Mouse (Mus musculus): Measurements from ENCODE around the gene Hist1h2bc. TPM values are rescaled to one million over a fixed set of nuclear protein-coding genes. Genes with fewer than 3 reads are reported as not detected.
A peak's percentile ranks its signal among the peaks of the same experiment; 100 is the strongest.

Hist1h2bc gene
- polyA plus RNA-seq, 1 experiment from 2014 or later, result 26.1 TPM

DNA sequence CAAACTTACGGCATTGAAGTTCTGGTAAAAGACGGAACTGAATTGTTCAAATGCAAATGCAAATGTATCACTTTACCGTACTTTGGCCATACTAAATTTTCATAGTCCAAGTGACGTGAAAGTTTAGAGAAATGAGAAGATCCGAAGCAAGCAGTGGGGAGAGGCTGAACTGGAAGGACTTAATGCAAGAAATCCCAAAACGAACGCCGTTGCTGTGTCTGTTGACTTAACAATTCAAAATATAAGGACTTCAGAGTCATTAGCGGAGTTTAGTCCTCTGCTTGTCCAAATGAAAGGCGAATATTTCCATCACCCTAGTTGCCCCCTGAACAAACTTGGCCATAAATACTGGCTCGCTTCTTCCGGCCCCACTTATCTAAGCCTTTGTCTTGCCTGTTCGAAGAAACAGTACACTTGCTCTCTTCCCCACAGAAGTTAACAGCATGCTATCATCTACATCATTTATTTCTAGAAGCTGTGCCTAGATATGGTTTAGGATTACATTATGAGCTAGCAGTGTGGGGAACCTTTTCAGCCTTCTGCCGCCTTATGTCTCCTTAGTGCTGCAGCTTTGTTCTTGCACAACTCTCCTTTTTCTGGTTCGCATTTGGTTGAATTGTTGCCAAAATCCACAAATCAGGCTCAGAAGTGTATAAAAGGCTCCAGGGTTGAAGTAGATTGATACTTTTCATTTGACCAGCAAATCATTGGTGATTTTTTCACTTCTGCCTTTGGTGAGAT, 1.3 kb downstream of the Hist1h2bc start:
- no peak for ATAC-seq (ENCODE audit: low FRiP score)
- DNase-seq (ENCODE audit: low spot score), result peak; percentile 56
- Histone ChIP-seq H3K4me2 (replicated peaks; ENCODE audit: low read depth, low read length) (peak overlapping the region; percentile 76), H3K9me3 (ENCODE audit: control insufficient read depth, low read length) (no peaks in the 10 kb centered on the region), H3K4me3 (ENCODE audit: low read depth, low read length) (peak overlapping the region; percentile 43), H3K36me3 (ENCODE audit: control insufficient read depth, insufficient read depth, low read length) (no peaks in the 10 kb centered on the region), H3K4me1 (replicated peaks; ENCODE audit: control insufficient read depth, insufficient read depth, low read length) (peaks cover 2% of the 10 kb centered on the region; the same call in 1 of the 2 replicates), H3K9ac (ENCODE audit: low read depth, low read length) (peak overlapping the region; percentile 66), H3K27me3 (ENCODE audit: control insufficient read depth, insufficient read depth, low read length) (no peaks in the 10 kb centered on the region), H3K27ac (ENCODE audit: low read depth, low read length) (peak overlapping the region; percentile 95)
- WGBS, result 18% methylated on average over 15 of the region's 15 CpGs

DNA sequence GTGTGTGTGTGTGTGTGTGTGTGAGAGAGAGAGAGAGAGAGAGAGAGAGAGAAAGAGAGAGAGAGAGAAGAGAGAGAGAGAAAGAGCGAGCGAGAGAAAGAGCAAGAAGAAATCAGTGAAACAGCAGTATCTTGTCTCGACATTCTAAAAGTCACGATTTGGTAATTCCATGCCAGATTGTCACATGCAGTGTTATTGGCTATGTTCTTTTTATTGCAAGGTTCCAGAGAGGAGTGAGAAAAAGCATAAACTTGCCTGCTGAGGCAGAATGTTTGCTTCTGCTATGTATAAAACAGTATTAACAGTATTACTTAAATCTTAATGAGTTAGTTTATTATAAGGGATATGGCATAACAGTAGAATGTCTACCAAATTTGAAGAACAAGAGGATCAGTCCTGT, 2.0 kb downstream of the Hist1h2bc start:
- H3K27me3 ChIP-seq (ENCODE audit: control insufficient read depth, insufficient read depth, low read length), result no peaks in the 10 kb centered on the region
- peak overlapping the region; percentile 43 for H3K4me3 ChIP-seq (ENCODE audit: low read depth, low read length)
- peak overlapping the region; percentile 66; the same call in 1 of the 2 replicates for H3K9ac ChIP-seq (ENCODE audit: low read depth, low read length)
- DNase-seq (ENCODE audit: low spot score) (no peak), ATAC-seq (ENCODE audit: low FRiP score) (no peak)
- H3K9me3 ChIP-seq (ENCODE audit: control insufficient read depth, low read length), result no peaks in the 10 kb centered on the region
- H3K27ac ChIP-seq (ENCODE audit: low read depth, low read length), result peak overlapping the region; percentile 95
- 70% methylated on average over 4 of the region's 4 CpGs for WGBS
- peaks cover 2% of the 10 kb centered on the region; the same call in 1 of the 2 replicates for H3K4me1 ChIP-seq (replicated peaks; ENCODE audit: control insufficient read depth, insufficient read depth, low read length)
- peak overlapping the region; percentile 76 for H3K4me2 ChIP-seq (replicated peaks; ENCODE audit: low read depth, low read length)
- no peaks in the 10 kb centered on the region for H3K36me3 ChIP-seq (ENCODE audit: control insufficient read depth, insufficient read depth, low read length)

- no peak for ATAC-seq (ENCODE audit: low FRiP score)
- 90% methylated on average over 4 of the region's 4 CpGs for WGBS
- H3K27ac ChIP-seq (ENCODE audit: low read depth, low read length), result no peak overlapping the region
- no peak overlapping the region for H3K4me2 ChIP-seq (replicated peaks; ENCODE audit: low read depth, low read length)
- H3K4me3 ChIP-seq (ENCODE audit: low read depth, low read length), result no peak overlapping the region
- peaks cover 2% of the 10 kb centered on the region; the same call in 1 of the 2 replicates for H3K4me1 ChIP-seq (replicated peaks; ENCODE audit: control insufficient read depth, insufficient read depth, low read length)
- no peak for DNase-seq (ENCODE audit: low spot score)
- no peaks in the 10 kb centered on the region for H3K9me3 ChIP-seq (ENCODE audit: control insufficient read depth, low read length)
- no peak overlapping the region for H3K9ac ChIP-seq (ENCODE audit: low read depth, low read length)
- no peaks in the 10 kb centered on the region for H3K36me3 ChIP-seq (ENCODE audit: control insufficient read depth, insufficient read depth, low read length)
- no peaks in the 10 kb centered on the region for H3K27me3 ChIP-seq (ENCODE audit: control insufficient read depth, insufficient read depth, low read length)
These were observed 3.2 kb downstream of the Hist1h2bc start for GRCm38 (mm10) chr13:23687181-23687580.

DNA sequence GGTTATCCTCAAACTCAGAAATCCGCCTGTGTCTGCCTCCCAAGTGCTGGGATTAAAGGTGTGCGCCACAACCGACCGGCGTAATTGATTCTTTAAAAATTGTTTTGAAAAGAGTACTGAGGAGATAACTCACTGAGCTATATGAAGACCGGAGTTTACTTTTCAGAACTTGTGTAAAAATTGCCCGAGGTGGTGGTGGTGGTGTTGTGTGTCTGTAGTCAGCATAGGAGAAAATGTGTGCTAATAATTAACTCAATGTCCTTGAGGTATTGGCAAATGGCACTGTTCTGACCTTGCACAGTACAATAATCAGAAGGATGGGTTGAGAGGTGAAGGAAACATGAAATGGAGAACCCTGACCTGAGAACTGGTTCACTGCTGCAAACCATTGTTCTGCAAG, 3.9 kb downstream of the Hist1h2bc start:
- H3K27me3 ChIP-seq (ENCODE audit: control insufficient read depth, insufficient read depth, low read length), result no peaks in the 10 kb centered on the region
- no peak overlapping the region for H3K4me2 ChIP-seq (replicated peaks; ENCODE audit: low read depth, low read length)
- no peak for ATAC-seq (ENCODE audit: low FRiP score)
- H3K9ac ChIP-seq (ENCODE audit: low read depth, low read length), result no peak overlapping the region
- H3K9me3 ChIP-seq (ENCODE audit: control insufficient read depth, low read length), result no peaks in the 10 kb centered on the region
- no peak for DNase-seq (ENCODE audit: low spot score)
- H3K36me3 ChIP-seq (ENCODE audit: control insufficient read depth, insufficient read depth, low read length), result no peaks in the 10 kb centered on the region
- no peaks in the 10 kb centered on the region for H3K4me1 ChIP-seq (replicated peaks; ENCODE audit: control insufficient read depth, insufficient read depth, low read length)
- H3K27ac ChIP-seq (ENCODE audit: low read depth, low read length), result no peak overlapping the region
- H3K4me3 ChIP-seq (ENCODE audit: low read depth, low read length), result no peak overlapping the region
- 94% methylated on average over 7 of the region's 7 CpGs for WGBS

DNA sequence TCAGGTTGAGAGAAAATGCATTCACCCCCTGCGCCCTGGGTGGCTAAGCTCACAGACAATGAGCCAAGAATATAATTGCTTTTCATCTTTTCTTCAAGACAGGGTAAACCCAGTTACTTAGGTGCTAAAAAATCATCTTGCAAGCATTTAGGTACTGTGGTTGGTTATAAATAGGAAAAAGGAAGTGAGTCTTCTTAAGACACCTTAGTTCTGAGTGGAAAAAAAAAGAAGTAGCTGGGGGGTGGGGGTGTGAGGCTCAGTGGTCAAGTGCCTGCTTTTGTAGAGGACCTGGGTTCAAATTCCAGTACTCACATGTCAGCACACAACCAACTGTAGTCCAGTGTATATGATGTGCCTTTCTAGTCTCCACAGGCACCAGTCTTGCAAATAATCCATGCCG, 5.0 kb downstream of the Hist1h2bc start:
- Histone ChIP-seq H3K4me1 (replicated peaks; ENCODE audit: control insufficient read depth, insufficient read depth, low read length) (no peaks in the 10 kb centered on the region), H3K4me2 (replicated peaks; ENCODE audit: low read depth, low read length) (no peak overlapping the region), H3K4me3 (ENCODE audit: low read depth, low read length) (no peak overlapping the region), H3K36me3 (ENCODE audit: control insufficient read depth, insufficient read depth, low read length) (no peaks in the 10 kb centered on the region), H3K9ac (ENCODE audit: low read depth, low read length) (no peak overlapping the region), H3K27ac (ENCODE audit: low read depth, low read length) (no peak overlapping the region), H3K9me3 (ENCODE audit: control insufficient read depth, low read length) (no peaks in the 10 kb centered on the region), H3K27me3 (ENCODE audit: control insufficient read depth, insufficient read depth, low read length) (no peaks in the 10 kb centered on the region)
- ATAC-seq (ENCODE audit: low FRiP score) (no peak), DNase-seq (ENCODE audit: low spot score) (no peak)
- 97% methylated on average over 2 of the region's 2 CpGs for WGBS

GRCm38 (mm10) chr13:23689459-23689858, 5.5 kb downstream of the Hist1h2bc start:
- no peaks in the 10 kb centered on the region for H3K4me1 ChIP-seq (replicated peaks; ENCODE audit: control insufficient read depth, insufficient read depth, low read length)
- no peak overlapping the region for H3K4me2 ChIP-seq (replicated peaks; ENCODE audit: low read depth, low read length)
- no peaks in the 10 kb centered on the region for H3K36me3 ChIP-seq (ENCODE audit: control insufficient read depth, insufficient read depth, low read length)
- ATAC-seq (ENCODE audit: low FRiP score) (no peak), DNase-seq (ENCODE audit: low spot score) (no peak)
- WGBS, result 85% methylated on average over 2 of the region's 2 CpGs
- H3K4me3 ChIP-seq (ENCODE audit: low read depth, low read length), result no peak overlapping the region
- H3K27ac ChIP-seq (ENCODE audit: low read depth, low read length), result no peak overlapping the region
- no peaks in the 10 kb centered on the region for H3K27me3 ChIP-seq (ENCODE audit: control insufficient read depth, insufficient read depth, low read length)
- H3K9ac ChIP-seq (ENCODE audit: low read depth, low read length), result no peak overlapping the region
- H3K9me3 ChIP-seq (ENCODE audit: control insufficient read depth, low read length), result no peaks in the 10 kb centered on the region

- 88% methylated on average over 6 of the region's 6 CpGs for WGBS
- H3K4me3 ChIP-seq (ENCODE audit: low read depth, low read length), result no peak overlapping the region
- H3K4me2 ChIP-seq (replicated peaks; ENCODE audit: low read depth, low read length), result no peak overlapping the region
- no peaks in the 10 kb centered on the region for H3K4me1 ChIP-seq (replicated peaks; ENCODE audit: control insufficient read depth, insufficient read depth, low read length)
- H3K27me3 ChIP-seq (ENCODE audit: control insufficient read depth, insufficient read depth, low read length), result no peaks in the 10 kb centered on the region
- ATAC-seq (ENCODE audit: low FRiP score) (no peak), DNase-seq (ENCODE audit: low spot score) (no peak)
- H3K9ac ChIP-seq (ENCODE audit: low read depth, low read length), result no peak overlapping the region
- H3K9me3 ChIP-seq (ENCODE audit: control insufficient read depth, low read length), result no peaks in the 10 kb centered on the region
- no peaks in the 10 kb centered on the region for H3K36me3 ChIP-seq (ENCODE audit: control insufficient read depth, insufficient read depth, low read length)
- no peak overlapping the region for H3K27ac ChIP-seq (ENCODE audit: low read depth, low read length)
These were observed 9.9 kb downstream of the Hist1h2bc start for GRCm38 (mm10) chr13:23693856-23694440.

- no peak overlapping the region for H3K9ac ChIP-seq (ENCODE audit: low read depth, low read length)
- ATAC-seq (ENCODE audit: low FRiP score), result no peak
These were observed 11.0 kb downstream of the Hist1h2bc start for GRCm38 (mm10) chr13:23694956-23695355.

GRCm38 (mm10) chr13:23695514-23695913, 11.5 kb downstream of the Hist1h2bc start, which contains the start of gene Hist1h1t:
Gene Hist1h1t (plus strand): TSS chr13:23695814.
- WGBS, result 48% methylated on average over 13 of the region's 13 CpGs

More at GRCm38 (mm10) chr13:23694956-23695355, 11.0 kb downstream of the Hist1h2bc start:
- H3K4me1 ChIP-seq (replicated peaks; ENCODE audit: control insufficient read depth, insufficient read depth, low read length), result no peaks in the 10 kb centered on the region
- WGBS, result 96% methylated on average over 9 of the region's 9 CpGs
- H3K4me2 ChIP-seq (replicated peaks; ENCODE audit: low read depth, low read length), result no peak overlapping the region
- no peaks in the 10 kb centered on the region for H3K36me3 ChIP-seq (ENCODE audit: control insufficient read depth, insufficient read depth, low read length)
- H3K9me3 ChIP-seq (ENCODE audit: control insufficient read depth, low read length), result no peaks in the 10 kb centered on the region
- no peak overlapping the region for H3K4me3 ChIP-seq (ENCODE audit: low read depth, low read length)
- H3K27ac ChIP-seq (ENCODE audit: low read depth, low read length), result no peak overlapping the region
- no peaks in the 10 kb centered on the region for H3K27me3 ChIP-seq (ENCODE audit: control insufficient read depth, insufficient read depth, low read length)
- DNase-seq (ENCODE audit: low spot score), result no peak

More at GRCm38 (mm10) chr13:23695514-23695913, 11.5 kb downstream of the Hist1h2bc start, which contains the start of gene Hist1h1t:
- Histone ChIP-seq H3K9ac (ENCODE audit: low read depth, low read length) (no peak within 1 kb of the TSS), H3K4me2 (replicated peaks; ENCODE audit: low read depth, low read length) (no peak within 1 kb of the TSS), H3K36me3 (ENCODE audit: control insufficient read depth, insufficient read depth, low read length) (no peaks in the 10 kb centered on the region), H3K27me3 (ENCODE audit: control insufficient read depth, insufficient read depth, low read length) (no peaks in the 10 kb centered on the region), H3K27ac (ENCODE audit: low read depth, low read length) (no peak within 1 kb of the TSS), H3K4me1 (replicated peaks; ENCODE audit: control insufficient read depth, insufficient read depth, low read length) (no peaks in the 10 kb centered on the region), H3K9me3 (ENCODE audit: control insufficient read depth, low read length) (no peaks in the 10 kb centered on the region), H3K4me3 (ENCODE audit: low read depth, low read length) (no peak within 1 kb of the TSS)
- no peak for DNase-seq (ENCODE audit: low spot score)
- ATAC-seq (ENCODE audit: low FRiP score), result no peak

All from hindbrain, embryonic 11.5 days (tissue).